ENCODE assay signal across 21 mouse cellular contexts in the genomic region with DNA sequence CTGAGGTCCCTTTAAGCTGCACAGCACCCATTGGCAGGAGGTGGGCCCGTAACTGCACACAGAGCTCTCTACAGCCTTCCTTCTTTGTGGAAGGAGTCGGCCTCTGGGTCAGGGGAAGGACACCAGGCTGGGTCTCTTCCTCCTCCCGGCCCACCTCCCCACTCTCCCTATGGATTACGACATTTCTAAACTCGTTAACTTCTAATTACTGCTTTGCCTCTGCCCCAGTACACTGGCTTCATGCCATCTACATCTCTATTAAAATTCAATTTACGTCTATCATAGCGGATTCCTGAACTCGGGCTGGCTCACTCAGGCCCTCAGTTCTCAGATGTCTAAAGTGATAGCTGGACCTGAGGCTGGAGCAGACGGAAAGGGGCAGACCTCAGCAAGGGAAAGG.
DNase-seq lines count a peak whose midpoint lies in the region; ATAC-seq and TF ChIP-seq lines count a peak whose summit lies in the region.
"Had no signal": no experiment of that assay in that cellular context is flagged by ENCODE, and none has a peak within 500 bp of the region (broad histone marks: within the 10 kb centered on the region; RNA-seq: fewer than 3 reads in every experiment).

No protein-coding gene starts in this region.

- no peak for ATAC-seq in hindbrain, embryonic 13.5 days (ENCODE audit: low FRiP score)
- ATAC-seq in hindbrain, embryonic 11.5 days (ENCODE audit: low FRiP score): no peak
- ATAC-seq in limb, embryonic 14.5 days (ENCODE audit: low FRiP score, low read depth): no peak
- ATAC-seq in midbrain, embryonic 11.5 days (ENCODE audit: low FRiP score): no peak
- ATAC-seq: forebrain, embryonic 14.5 days; hindbrain, embryonic 16.5 days had no signal

- no peak for TF ChIP-seq POLR2A in limb, embryonic 14.5 days (IDR thresholded peaks at IDR 0.05; ENCODE audit: borderline replicate concordance, extremely low read depth, insufficient read depth, insufficient read length)

- no peak overlapping the region for H3K9ac ChIP-seq in hindbrain, embryonic 13.5 days
- no peak overlapping the region for H3K9ac ChIP-seq in hindbrain, embryonic 11.5 days (ENCODE audit: low read depth, low read length)
- no peak overlapping the region for H3K9ac ChIP-seq in limb, embryonic 14.5 days (ENCODE audit: low read depth, low read length, severe bottlenecking)
- H3K9ac ChIP-seq in midbrain, embryonic 11.5 days (ENCODE audit: low read length): no peak overlapping the region
- H3K9ac ChIP-seq: embryonic facial prominence, embryonic 15.5 days; heart, embryonic 12.5 days had no signal

- H3K27ac ChIP-seq in hindbrain, embryonic 13.5 days: 0 out of 2 replicates have a peak overlapping the region, but pooled peaks have one; percentile 12
- H3K27ac ChIP-seq in hindbrain, embryonic 11.5 days (ENCODE audit: low read depth, low read length): no peak overlapping the region
- no peak overlapping the region; the same call in 1 of the 2 replicates for H3K27ac ChIP-seq in limb, embryonic 14.5 days (replicated peaks; ENCODE audit: low read depth, low read length)
- H3K27ac ChIP-seq in limb, embryonic 10.5 days: no peak overlapping the region
- H3K27ac ChIP-seq in midbrain, embryonic 10.5 days (replicated peaks): 0 out of 2 replicates have a peak overlapping the region, but pooled peaks have one; percentile 33
- H3K27ac ChIP-seq in midbrain, embryonic 11.5 days (ENCODE audit: low read depth, low read length): no peak overlapping the region
- H3K27ac ChIP-seq: embryonic facial prominence, embryonic 15.5 days; forebrain, embryonic 10.5 days; gastrocnemius, adult 2 months had no signal

- H3K4me2 ChIP-seq in hindbrain, embryonic 13.5 days: no peak overlapping the region
- no peak overlapping the region for H3K4me2 ChIP-seq in hindbrain, embryonic 11.5 days (replicated peaks; ENCODE audit: low read depth, low read length)
- no peak overlapping the region for H3K4me2 ChIP-seq in limb, embryonic 14.5 days (replicated peaks; ENCODE audit: low read depth, low read length, severe bottlenecking)
- no peak overlapping the region for H3K4me2 ChIP-seq in midbrain, embryonic 11.5 days
- H3K4me2 ChIP-seq: embryonic facial prominence, embryonic 15.5 days; heart, embryonic 12.5 days had no signal

- peaks cover 70% of the 10 kb centered on the region for H3K4me1 ChIP-seq in hindbrain, embryonic 13.5 days (replicated peaks)
- peaks cover 3% of the 10 kb centered on the region for H3K4me1 ChIP-seq in hindbrain, embryonic 11.5 days (replicated peaks; ENCODE audit: control insufficient read depth, insufficient read depth, low read length)
- peaks cover 31% of the 10 kb centered on the region for H3K4me1 ChIP-seq in limb, embryonic 14.5 days (ENCODE audit: control insufficient read depth, insufficient read depth, low read length)
- H3K4me1 ChIP-seq in limb, embryonic 10.5 days: peaks cover 55% of the 10 kb centered on the region
- peaks cover 64% of the 10 kb centered on the region for H3K4me1 ChIP-seq in midbrain, embryonic 10.5 days
- peaks cover 15% of the 10 kb centered on the region for H3K4me1 ChIP-seq in midbrain, embryonic 11.5 days (ENCODE audit: control insufficient read depth, insufficient read depth, low read length)

- WGBS in hindbrain, embryonic 13.5 days: 36% methylated on average over 9 of the region's 9 CpGs
- WGBS in hindbrain, embryonic 11.5 days: 66% methylated on average over 9 of the region's 9 CpGs
- 31% methylated on average over 9 of the region's 9 CpGs for WGBS in limb, embryonic 14.5 days
- 56% methylated on average over 9 of the region's 9 CpGs for WGBS in limb, embryonic 10.5 days
- WGBS in midbrain, embryonic 10.5 days: 77% methylated on average over 9 of the region's 9 CpGs
- 72% methylated on average over 9 of the region's 9 CpGs for WGBS in midbrain, embryonic 11.5 days

- no peaks in the 10 kb centered on the region for H3K9me3 ChIP-seq in hindbrain, embryonic 13.5 days
- H3K9me3 ChIP-seq in hindbrain, embryonic 11.5 days (ENCODE audit: control insufficient read depth, low read length): no peaks in the 10 kb centered on the region
- no peaks in the 10 kb centered on the region for H3K9me3 ChIP-seq in limb, embryonic 14.5 days (ENCODE audit: control insufficient read depth, low read length)
- no peaks in the 10 kb centered on the region for H3K9me3 ChIP-seq in limb, embryonic 10.5 days (replicated peaks)
- no peaks in the 10 kb centered on the region for H3K9me3 ChIP-seq in midbrain, embryonic 10.5 days (replicated peaks)
- no peaks in the 10 kb centered on the region for H3K9me3 ChIP-seq in midbrain, embryonic 11.5 days (ENCODE audit: control insufficient read depth, low read length)
- H3K9me3 ChIP-seq: embryonic facial prominence, embryonic 15.5 days; forebrain, embryonic 10.5 days; heart, embryonic 12.5 days had no signal

- peaks cover 17% of the 10 kb centered on the region; the same call in 1 of the 2 replicates for H3K27me3 ChIP-seq in hindbrain, embryonic 13.5 days
- no peaks in the 10 kb centered on the region; the same call in 1 of the 2 replicates for H3K27me3 ChIP-seq in hindbrain, embryonic 11.5 days (ENCODE audit: control insufficient read depth, insufficient read depth, low read length)
- H3K27me3 ChIP-seq in limb, embryonic 14.5 days (ENCODE audit: control insufficient read depth, insufficient read depth, low read length): no peaks in the 10 kb centered on the region
- H3K27me3 ChIP-seq in limb, embryonic 10.5 days (ENCODE audit: low read depth, poor library complexity, severe bottlenecking): no peaks in the 10 kb centered on the region
- H3K27me3 ChIP-seq in midbrain, embryonic 10.5 days (ENCODE audit: low read depth, poor library complexity, severe bottlenecking): no peaks in the 10 kb centered on the region
- no peaks in the 10 kb centered on the region for H3K27me3 ChIP-seq in midbrain, embryonic 11.5 days (ENCODE audit: control insufficient read depth, insufficient read depth, low read length)
- H3K27me3 ChIP-seq: embryonic facial prominence, embryonic 15.5 days; heart, embryonic 12.5 days had no signal

- no peak overlapping the region for H3K4me3 ChIP-seq in hindbrain, embryonic 13.5 days
- no peak overlapping the region for H3K4me3 ChIP-seq in hindbrain, embryonic 11.5 days (ENCODE audit: low read depth, low read length)
- no peak overlapping the region for H3K4me3 ChIP-seq in limb, embryonic 14.5 days (replicated peaks; ENCODE audit: low read length)
- H3K4me3 ChIP-seq in limb, embryonic 10.5 days: no peak overlapping the region
- no peak overlapping the region for H3K4me3 ChIP-seq in midbrain, embryonic 10.5 days
- no peak overlapping the region for H3K4me3 ChIP-seq in midbrain, embryonic 11.5 days (ENCODE audit: low read depth, low read length)
- H3K4me3 ChIP-seq: embryonic facial prominence, embryonic 15.5 days; erythroblast, embryonic 14.5 days; forebrain, embryonic 10.5 days; gastrocnemius, adult 2 months; heart, embryonic 12.5 days had no signal

- DNase-seq in hindbrain, embryonic 11.5 days (ENCODE audit: low spot score): no peak
- peak; percentile 17 for DNase-seq in limb, embryonic 14.5 days (ENCODE audit: low spot score)
- no peak for DNase-seq in limb, embryonic 10.5 days (ENCODE audit: low spot score)
- DNase-seq in midbrain, embryonic 10.5 days (ENCODE audit: low spot score): no peak
- DNase-seq in midbrain, embryonic 11.5 days (ENCODE audit: low spot score, missing footprints): no peak
- no peak for DNase-seq in natural killer cell, adult 2 months (ENCODE audit: low spot score in 2 of 2)
- DNase-seq: adrenal gland, adult 8-10 months; adrenal gland, postnatal 36 days; cerebellum, adult 11 months; cerebellum, adult 8-10 months; cerebellum, postnatal 14 days; gastrocnemius, adult 2 months; gastrocnemius, postnatal 25 days; heart, postnatal 36 days had no signal

- H3K36me3 ChIP-seq in hindbrain, embryonic 13.5 days: no peaks in the 10 kb centered on the region
- H3K36me3 ChIP-seq in hindbrain, embryonic 11.5 days (ENCODE audit: control insufficient read depth, insufficient read depth, low read length): no peaks in the 10 kb centered on the region
- H3K36me3 ChIP-seq in limb, embryonic 14.5 days (ENCODE audit: control insufficient read depth, insufficient read depth, low read length): no peaks in the 10 kb centered on the region
- no peaks in the 10 kb centered on the region for H3K36me3 ChIP-seq in limb, embryonic 10.5 days
- H3K36me3 ChIP-seq in midbrain, embryonic 10.5 days: no peaks in the 10 kb centered on the region
- H3K36me3 ChIP-seq in midbrain, embryonic 11.5 days (ENCODE audit: control insufficient read depth, insufficient read depth, low read length): no peaks in the 10 kb centered on the region
- H3K36me3 ChIP-seq: embryonic facial prominence, embryonic 15.5 days; forebrain, embryonic 10.5 days; heart, embryonic 12.5 days had no signal

Comparison
In these comparisons a context has a peak if more than half of its experiments do, and no peak if none do; other contexts are left out.
1. H3K27ac ChIP-seq: peak in hindbrain, embryonic 13.5 days (single experiment) and midbrain, embryonic 10.5 days (single experiment); none in hindbrain, embryonic 11.5 days (single experiment), limb, embryonic 14.5 days (single experiment), limb, embryonic 10.5 days (single experiment) and midbrain, embryonic 11.5 days (single experiment).